Mouse (Mus musculus) embryonic facial prominence, embryonic 12.5 days (tissue): ENCODE measurements at regions not wholly inside any gene's neighbourhood (a gene's known extent, or its start where the extent isn't known, plus 50 kb on each side); places are given as distances from the start of the nearest gene placed in this dataset.

Source experiments
- ATAC-seq: fragments of 200-750 bp; cut with Nextera tagmentation; 2 replicates; pipeline ENCODE4 v1.8.0; 2017; ENCODE audit not compliant: insufficient number of reproducible peaks, insufficient read depth, low FRiP score, low TSS enrichment
- H3K27ac ChIP-seq: fragments of 300-500 bp; sonication (generic); 2 replicates; pipeline ENCODE4 v1.5.1; 2016; ENCODE audit warnings: mild to moderate bottlenecking
- H3K27me3 ChIP-seq: fragments of 300-500 bp; sonication (generic); 2 replicates; pipeline ENCODE4 v1.6.1; 2016; ENCODE audit warnings: mild to moderate bottlenecking, moderate library complexity
- H3K36me3 ChIP-seq: fragments of 300-500 bp; sonication (generic); 2 replicates; pipeline ENCODE4 v1.6.1; 2016; ENCODE audit warnings: mild to moderate bottlenecking
- H3K4me1 ChIP-seq: fragments of 300-500 bp; sonication (generic); 2 replicates; pipeline ENCODE4 v1.6.1; 2016
- H3K4me2 ChIP-seq: fragments of 300-500 bp; sonication (generic); replicated peaks from 2 replicates; pipeline ENCODE4 v1.6.1; 2016; ENCODE audit warnings: mild to moderate bottlenecking, moderate library complexity
- H3K4me3 ChIP-seq: fragments of 300-500 bp; sonication (generic); 2 replicates; pipeline ENCODE4 v1.5.1; 2016; ENCODE audit warnings: mild to moderate bottlenecking
- H3K9ac ChIP-seq: fragments of 300-500 bp; sonication (generic); 2 replicates; pipeline ENCODE4 v1.6.1; 2016; ENCODE audit warnings: mild to moderate bottlenecking, moderate library complexity
- H3K9me3 ChIP-seq: fragments of 300-500 bp; sonication (generic); 2 replicates; pipeline ENCODE4 v1.6.1; 2016; ENCODE audit warnings: mild to moderate bottlenecking, moderate library complexity
- WGBS: fragments of 180-500 bp; shearing (Covaris S2); methylation state at CpG from one replicate; pipeline ENCODE4 v1.1.7; 2016; 5-methylcytosine and 5-hydroxymethylcytosine counted together

DNA sequence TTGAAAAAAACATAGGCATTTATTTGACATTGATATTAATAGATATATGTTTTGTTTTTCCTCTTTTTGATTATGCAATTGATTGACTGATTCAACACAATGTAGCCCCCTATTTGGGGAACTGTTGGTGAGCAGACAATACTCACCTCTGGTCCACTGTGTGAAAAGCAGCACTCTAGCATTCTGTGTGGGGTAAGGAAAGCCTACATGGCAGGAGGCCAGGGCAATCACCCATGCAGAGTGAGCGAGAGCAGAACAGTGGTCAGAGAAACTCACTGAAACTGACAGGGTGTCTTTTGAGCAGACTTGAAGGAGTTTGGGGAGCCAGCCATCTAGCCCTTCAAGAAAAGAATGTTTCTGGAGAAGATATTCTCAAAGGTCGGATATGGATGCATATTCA, 73.2 kb upstream of the Azi2 start:
- H3K4me3 ChIP-seq = no peak overlapping the region
- H3K27me3 ChIP-seq = no peaks in the 10 kb centered on the region
- H3K9ac ChIP-seq = no peak overlapping the region
- H3K4me2 ChIP-seq = no peak overlapping the region
- WGBS = 85% methylated on average over 2 of the region's 2 CpGs
- H3K4me1 ChIP-seq = no peaks in the 10 kb centered on the region
- no peaks in the 10 kb centered on the region for H3K36me3 ChIP-seq
- no peaks in the 10 kb centered on the region for H3K9me3 ChIP-seq
- no peak for ATAC-seq
- H3K27ac ChIP-seq = no peak overlapping the region

DNA sequence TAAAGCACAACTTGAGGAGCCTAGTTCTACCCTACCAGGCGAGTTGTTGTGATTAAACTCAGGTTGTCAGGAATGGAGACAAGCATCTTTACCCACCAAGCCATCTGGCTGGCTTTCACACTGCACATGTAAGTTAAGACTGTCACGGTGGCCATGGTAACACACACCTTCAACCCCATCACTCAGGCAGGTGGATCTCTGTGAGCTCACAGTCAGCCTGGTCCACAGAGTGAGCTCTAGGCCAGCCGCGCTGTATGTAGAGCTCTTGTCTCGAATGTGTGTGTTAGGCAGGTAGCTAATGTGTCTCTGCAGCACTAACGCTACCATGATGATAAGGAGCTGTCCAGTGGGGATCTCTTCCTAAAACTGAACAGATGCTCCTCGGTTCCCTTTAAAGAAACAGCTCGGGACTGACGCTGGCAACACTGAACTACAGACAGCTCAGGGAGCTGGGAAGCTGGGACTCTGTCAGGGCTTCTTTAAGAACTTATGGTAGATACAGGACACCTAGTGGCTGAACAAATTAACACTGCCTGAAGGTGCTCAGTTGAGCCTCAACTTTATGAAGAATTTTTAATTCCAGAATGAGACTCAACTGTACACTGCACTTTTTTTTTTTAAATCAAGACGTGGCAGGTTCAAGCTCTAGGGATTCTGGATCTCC, 73.8 kb upstream of the Azi2 start:
- H3K4me1 ChIP-seq = no peaks in the 10 kb centered on the region
- H3K9ac ChIP-seq = no peak overlapping the region
- no peaks in the 10 kb centered on the region for H3K9me3 ChIP-seq
- no peak overlapping the region for H3K4me3 ChIP-seq
- 60% methylated on average over 10 of the region's 10 CpGs for WGBS
- no peak for ATAC-seq
- H3K36me3 ChIP-seq = no peaks in the 10 kb centered on the region
- H3K27me3 ChIP-seq = no peaks in the 10 kb centered on the region
- H3K27ac ChIP-seq = no peak overlapping the region
- no peak overlapping the region for H3K4me2 ChIP-seq

DNA sequence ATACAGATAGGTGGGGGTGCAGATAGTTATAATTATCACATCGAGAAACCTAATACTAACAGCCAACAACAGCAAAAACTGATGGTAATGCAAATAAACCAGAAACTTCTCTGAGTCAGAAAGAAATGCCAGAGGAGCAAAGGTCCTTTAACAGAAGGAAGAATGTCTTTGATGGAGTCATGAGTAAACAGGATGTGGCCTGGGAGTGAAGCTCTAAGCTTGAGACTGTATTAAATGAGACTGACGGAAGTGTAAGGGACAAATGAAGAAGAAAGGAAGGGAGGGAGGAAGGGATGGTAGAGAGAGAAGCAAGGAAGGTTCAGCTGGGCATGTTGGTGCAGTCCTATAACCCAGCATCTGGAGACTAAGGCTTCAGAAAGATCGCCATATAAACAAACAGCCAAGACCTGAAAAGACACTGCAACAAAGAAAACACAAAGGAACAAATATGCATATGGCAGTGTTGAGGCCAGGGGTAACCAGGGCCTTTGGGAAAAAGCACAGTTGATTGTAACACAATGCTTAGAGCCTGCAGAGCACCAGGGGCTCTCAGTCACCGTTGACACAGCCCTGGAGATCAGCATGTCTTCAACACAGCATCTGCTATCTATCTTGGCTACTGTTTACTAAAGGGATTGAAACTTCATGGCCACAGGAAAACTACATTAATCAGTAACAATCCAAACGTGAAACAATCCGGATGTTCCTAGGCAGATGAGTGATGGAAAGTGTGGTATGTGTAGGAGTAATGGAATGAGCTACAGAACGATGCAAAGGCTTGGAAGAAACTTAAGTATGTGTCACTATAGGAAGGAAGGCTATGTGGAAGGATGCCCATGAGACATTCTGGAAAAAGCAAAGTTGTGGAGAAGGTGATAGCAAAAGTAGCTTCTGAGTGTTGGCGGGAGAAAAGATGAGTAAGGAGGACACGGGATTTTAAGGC, 77.9 kb upstream of the Azi2 start:
- Histone ChIP-seq H3K9me3 (no peaks in the 10 kb centered on the region), H3K36me3 (no peaks in the 10 kb centered on the region), H3K4me1 (no peaks in the 10 kb centered on the region), H3K27ac (no peak overlapping the region), H3K9ac (no peak overlapping the region), H3K4me2 (no peak overlapping the region), H3K27me3 (no peaks in the 10 kb centered on the region), H3K4me3 (no peak overlapping the region)
- WGBS = 61% methylated on average over 9 of the region's 9 CpGs
- no peak for ATAC-seq

DNA sequence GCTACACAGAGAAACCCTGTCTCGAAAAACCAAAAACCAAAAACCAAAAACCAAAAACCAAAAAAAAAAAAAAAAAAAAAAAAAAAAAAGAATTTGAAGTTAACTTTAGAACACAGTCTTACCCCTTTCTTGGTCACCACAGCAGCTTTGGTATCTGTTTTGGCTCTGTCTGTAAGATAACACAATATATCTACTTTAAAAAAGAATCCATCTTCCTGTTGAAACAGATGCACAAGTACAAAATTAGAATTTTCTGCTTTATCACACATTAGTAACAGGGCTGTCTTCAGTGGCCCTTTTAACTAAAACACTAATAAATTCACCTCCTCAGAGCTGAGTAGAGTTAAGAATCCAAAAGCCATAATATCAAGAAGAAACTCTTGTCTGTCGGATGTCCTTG, 80.5 kb upstream of the Azi2 start:
- H3K4me3 ChIP-seq = no peak overlapping the region
- no peak for ATAC-seq
- no peaks in the 10 kb centered on the region for H3K9me3 ChIP-seq
- no peak overlapping the region for H3K27ac ChIP-seq
- 0 out of 2 replicates have a peak, but pooled peaks cover 3% of the 10 kb centered on the region for H3K4me1 ChIP-seq
- H3K9ac ChIP-seq = no peak overlapping the region
- no peaks in the 10 kb centered on the region for H3K27me3 ChIP-seq
- WGBS = 88% methylated on average over 2 of the region's 2 CpGs
- H3K4me2 ChIP-seq = no peak overlapping the region
- no peaks in the 10 kb centered on the region for H3K36me3 ChIP-seq

DNA sequence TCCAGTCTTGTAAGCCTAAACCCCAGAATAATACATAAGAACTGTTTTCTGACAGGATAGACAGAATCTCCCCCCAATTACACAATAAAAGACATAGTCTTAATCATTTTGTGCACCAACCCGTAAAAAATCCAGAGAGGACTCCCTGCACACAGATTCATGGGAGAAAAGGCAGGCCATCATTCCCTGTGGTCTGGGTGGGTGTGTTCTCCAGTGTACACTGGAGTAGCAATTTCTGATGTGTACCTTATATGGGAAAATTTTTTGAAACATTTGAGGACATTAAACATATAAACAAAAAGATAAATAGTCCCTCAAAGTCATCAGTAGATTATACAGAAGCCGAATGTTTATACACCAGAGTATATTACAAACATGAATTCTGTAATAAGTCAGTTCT, 83.1 kb upstream of the Azi2 start:
- Histone ChIP-seq H3K36me3 (no peaks in the 10 kb centered on the region), H3K9ac (no peak overlapping the region), H3K27ac (no peak overlapping the region), H3K4me3 (no peak overlapping the region), H3K27me3 (no peaks in the 10 kb centered on the region), H3K4me2 (no peak overlapping the region), H3K9me3 (no peaks in the 10 kb centered on the region), H3K4me1 (0 out of 2 replicates have a peak, but pooled peaks cover 3% of the 10 kb centered on the region)
- ATAC-seq = no peak
- WGBS = 61% methylated on average over 2 of the region's 2 CpGs

DNA sequence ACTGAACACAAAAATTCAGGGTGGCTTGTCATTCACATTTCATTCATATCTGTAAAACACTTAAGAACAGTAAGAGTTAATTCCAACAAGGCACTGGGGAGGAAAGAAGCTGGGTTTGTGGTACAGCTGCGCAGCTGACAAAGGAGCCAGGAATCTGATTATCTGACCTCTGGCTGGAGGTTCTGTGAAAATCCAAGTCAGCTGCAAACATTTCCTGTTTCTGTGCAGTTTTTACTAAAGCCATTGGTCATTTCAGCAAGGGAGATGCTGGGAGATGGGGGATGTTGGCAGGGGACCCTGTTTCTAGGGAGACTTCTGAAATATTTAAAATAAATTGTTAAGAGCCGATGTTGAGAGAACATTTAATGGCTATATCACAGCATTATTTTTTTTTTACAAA, 83.6 kb upstream of the Azi2 start:
- Histone ChIP-seq H3K9ac (no peak overlapping the region), H3K4me1 (0 out of 2 replicates have a peak, but pooled peaks cover 3% of the 10 kb centered on the region), H3K27ac (no peak overlapping the region), H3K36me3 (no peaks in the 10 kb centered on the region), H3K4me3 (no peak overlapping the region), H3K4me2 (no peak overlapping the region), H3K27me3 (no peaks in the 10 kb centered on the region), H3K9me3 (no peaks in the 10 kb centered on the region)
- 32% methylated on average over 2 of the region's 2 CpGs for WGBS
- no peak for ATAC-seq

DNA sequence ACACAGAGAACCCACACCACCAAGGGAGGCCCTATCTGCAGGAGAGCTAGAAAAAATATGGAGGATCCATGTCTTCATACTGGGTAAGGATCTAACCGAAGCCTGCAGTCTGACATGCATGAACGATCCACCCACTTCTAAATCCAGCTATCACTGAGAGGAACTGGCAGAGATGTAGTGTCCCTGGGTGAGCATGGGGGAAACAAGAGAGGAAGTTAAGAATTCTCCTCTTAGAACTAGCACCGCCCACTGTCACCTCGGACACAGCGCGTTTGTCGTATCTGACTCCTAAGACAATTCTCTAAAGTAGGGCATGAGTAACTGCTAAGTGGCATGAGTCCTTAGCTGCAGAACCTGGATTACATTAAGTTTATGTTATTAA, 112.8 kb upstream of the Azi2 start:
- Histone ChIP-seq H3K4me1 (no peaks in the 10 kb centered on the region), H3K4me3 (no peak overlapping the region), H3K9me3 (no peaks in the 10 kb centered on the region), H3K27me3 (no peaks in the 10 kb centered on the region), H3K36me3 (no peaks in the 10 kb centered on the region), H3K4me2 (no peak overlapping the region), H3K9ac (no peak overlapping the region), H3K27ac (no peak overlapping the region)
- no peak for ATAC-seq
- 84% methylated on average over 7 of the region's 7 CpGs for WGBS

DNA sequence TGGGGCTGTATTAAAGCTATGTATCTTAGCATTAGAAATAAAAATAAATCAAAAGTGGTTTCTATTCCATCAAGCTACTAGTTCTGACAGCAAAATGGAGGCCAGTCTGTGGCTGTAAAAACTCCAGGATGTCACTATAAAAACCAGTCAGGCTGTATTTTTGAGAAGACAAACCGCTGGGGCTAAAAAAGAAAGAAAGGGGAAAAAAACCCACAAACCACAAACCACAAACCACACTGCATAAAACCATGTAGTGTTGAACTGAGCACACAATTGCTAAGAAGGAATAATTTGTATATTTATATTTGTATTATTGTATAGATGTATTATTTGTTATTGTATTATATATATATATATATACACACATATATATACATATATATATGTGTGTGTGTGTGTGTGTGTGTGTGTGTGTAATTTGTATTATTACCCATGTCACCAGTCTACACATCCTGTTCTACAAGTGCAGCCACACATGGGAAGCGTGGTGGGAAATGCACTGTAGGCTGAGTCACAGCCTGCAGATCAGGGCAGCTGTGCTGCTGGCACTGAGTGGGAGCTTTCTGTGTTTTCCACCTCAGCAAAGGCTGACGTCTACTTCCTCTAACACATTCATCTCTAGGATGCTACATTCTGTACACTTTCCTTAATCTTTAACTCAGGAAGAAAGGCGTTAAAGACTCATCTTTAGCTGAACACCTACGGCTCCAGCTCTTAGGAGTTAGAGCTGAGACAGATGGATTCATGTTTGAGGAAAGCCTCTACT, 113.4 kb upstream of the Azi2 start:
- no peak overlapping the region for H3K4me2 ChIP-seq
- 88% methylated on average over 5 of the region's 5 CpGs for WGBS
- no peaks in the 10 kb centered on the region for H3K4me1 ChIP-seq
- H3K27ac ChIP-seq = no peak overlapping the region
- no peak overlapping the region for H3K9ac ChIP-seq
- no peaks in the 10 kb centered on the region for H3K36me3 ChIP-seq
- H3K27me3 ChIP-seq = no peaks in the 10 kb centered on the region
- no peak overlapping the region for H3K4me3 ChIP-seq
- no peak for ATAC-seq
- H3K9me3 ChIP-seq = no peaks in the 10 kb centered on the region

DNA sequence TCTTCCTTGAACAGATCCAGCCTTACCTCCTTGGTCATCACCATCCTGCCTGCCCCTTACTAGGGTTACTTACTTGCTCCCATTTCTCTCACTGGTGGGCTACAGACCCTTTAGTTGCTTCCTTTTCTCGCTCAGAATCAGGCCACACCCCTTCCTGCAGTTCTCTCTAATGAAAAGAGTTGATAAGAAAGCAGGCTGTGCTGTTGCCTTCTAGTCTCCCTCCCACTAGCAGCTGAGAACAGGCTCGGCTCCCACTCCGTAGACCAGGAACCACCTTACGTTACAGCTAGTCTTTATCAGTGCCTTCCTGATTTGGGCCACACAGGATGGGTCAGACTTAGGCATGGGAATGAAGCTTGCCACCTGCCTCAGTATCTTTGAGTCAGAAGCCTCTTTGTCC, 117.3 kb upstream of the Azi2 start:
- Histone ChIP-seq H3K4me1 (no peaks in the 10 kb centered on the region), H3K9ac (no peak overlapping the region), H3K27ac (no peak overlapping the region), H3K4me3 (no peak overlapping the region), H3K27me3 (no peaks in the 10 kb centered on the region), H3K36me3 (no peaks in the 10 kb centered on the region), H3K9me3 (no peaks in the 10 kb centered on the region), H3K4me2 (no peak overlapping the region)
- 65% methylated on average over 4 of the region's 4 CpGs for WGBS
- no peak for ATAC-seq

DNA sequence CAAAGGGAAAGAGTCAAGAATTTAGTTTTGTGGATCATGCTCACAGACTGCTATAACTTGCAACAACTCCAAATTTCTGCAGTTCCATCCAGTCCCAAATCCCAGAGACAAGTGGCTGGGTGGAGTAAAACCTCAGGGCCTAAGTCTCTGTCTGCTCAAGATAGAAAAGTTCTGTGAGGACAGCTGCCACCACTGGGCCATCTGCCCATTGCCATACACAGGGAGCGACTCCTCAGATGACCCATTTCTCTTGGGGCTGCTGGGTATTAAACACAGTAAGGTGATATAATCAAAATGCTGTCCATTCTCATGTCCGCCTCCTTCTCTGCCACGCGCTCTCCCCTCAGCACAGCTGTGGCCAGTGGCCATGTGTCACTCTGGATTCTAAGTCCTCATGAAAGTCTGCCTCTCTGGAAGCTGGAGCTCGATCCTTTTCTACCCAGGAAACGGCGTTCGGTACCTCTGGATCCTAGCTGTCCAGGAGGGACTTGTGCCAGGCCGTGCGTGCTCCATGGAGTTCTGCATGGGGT, 132.3 kb upstream of the Azi2 start:
- Histone ChIP-seq H3K4me3 (no peak overlapping the region), H3K9me3 (no peaks in the 10 kb centered on the region), H3K36me3 (no peaks in the 10 kb centered on the region), H3K9ac (no peak overlapping the region), H3K4me1 (no peaks in the 10 kb centered on the region), H3K27me3 (no peaks in the 10 kb centered on the region), H3K4me2 (no peak overlapping the region), H3K27ac (no peak overlapping the region)
- 88% methylated on average over 10 of the region's 10 CpGs for WGBS
- no peak for ATAC-seq

DNA sequence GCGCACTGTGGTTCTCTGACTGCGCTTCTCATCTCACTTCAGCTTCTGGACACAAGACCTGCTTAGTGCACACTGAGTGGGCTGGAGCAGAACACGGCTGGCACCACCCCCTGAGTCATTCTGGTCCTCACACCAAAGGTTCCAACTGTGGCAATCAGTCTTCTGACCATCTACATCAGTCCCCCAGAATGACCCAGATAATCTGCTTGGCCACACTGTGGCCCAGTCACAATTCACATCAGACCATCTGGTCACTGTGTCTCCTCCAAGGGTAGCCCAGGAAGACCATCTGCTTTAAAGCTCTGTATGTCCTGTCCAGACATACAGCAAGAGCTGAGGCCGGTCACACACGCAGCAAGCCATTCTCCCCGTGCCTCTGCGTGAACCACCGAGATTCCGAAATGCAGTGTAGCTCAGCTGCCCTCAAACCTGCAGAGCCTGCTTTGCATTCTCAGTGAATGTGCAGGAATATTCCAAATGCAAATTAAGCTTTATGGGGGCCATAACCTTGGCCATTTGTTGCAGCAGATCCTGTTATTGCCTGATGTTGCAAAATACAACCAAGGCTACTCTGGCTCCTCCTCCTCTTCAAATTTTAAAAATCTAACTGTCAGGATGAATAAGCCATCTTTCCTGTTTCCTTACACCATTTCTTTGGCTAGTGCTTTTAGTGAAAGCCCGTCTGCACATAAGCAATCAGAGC, 135.1 kb upstream of the Azi2 start:
- ATAC-seq = no peak
- Histone ChIP-seq H3K27ac (no peak overlapping the region), H3K27me3 (no peaks in the 10 kb centered on the region), H3K4me3 (no peak overlapping the region), H3K4me1 (no peaks in the 10 kb centered on the region), H3K36me3 (no peaks in the 10 kb centered on the region), H3K9ac (no peak overlapping the region), H3K9me3 (no peaks in the 10 kb centered on the region), H3K4me2 (no peak overlapping the region)
- 87% methylated on average over 10 of the region's 10 CpGs for WGBS
